Mouse (Mus musculus) G1E (cell line): ENCODE measurements around the gene Mkrn2.

Experiments
- CTCF ChIP-seq: IDR thresholded peaks from 2 replicates; pipeline ENCODE4 v1.5.1; 2012; ENCODE audit warnings: low read depth, low read length, inconsistent platforms, mixed read lengths
- GATA1 ChIP-seq: IDR thresholded peaks from 2 replicates; pipeline ENCODE4 v1.6.1; 2012; ENCODE audit warnings: borderline replicate concordance, low read length, inconsistent platforms, mixed read lengths
- POLR2AphosphoS5 ChIP-seq: IDR thresholded peaks from 2 replicates; pipeline ENCODE4 v1.6.1; 2012; ENCODE audit warnings: low read depth, low read length, inconsistent platforms; ENCODE audit not compliant: insufficient replicate concordance

- no peak for TF ChIP-seq CTCF
- TF ChIP-seq GATA1 = no peak
- no peak for TF ChIP-seq POLR2AphosphoS5
Measured at GRCm38 (mm10) chr6:115592458-115592857, 9.2 kb upstream of the Mkrn2 start, which contains the start of gene Mkrn2os.
